Mouse (Mus musculus) heart, postnatal 10 days (tissue): ENCODE measurements around the gene Phospho1. TPM values are rescaled to one million over a fixed set of nuclear protein-coding genes. Genes with fewer than 3 reads are reported as not detected.

Source experiments
- DNase-seq, 2 experiments: peaks; one replicate each; pipeline ENCODE4 v3.0.0; 2021
- intact Hi-C: fragments of 180-260 bp; cut with DNase I; formaldehyde crosslinking; loops from one replicate; pipeline ENCODE4 v1.15.1; 2025
- total RNA-seq, 2 experiments: library from RNA; stranded (reverse); gene quantifications; 2 replicates each; pipeline ENCODE4 v1.2.3; 2021

Gene Phospho1
- total RNA-seq, result 100 to 1,000 TPM; 129 to 148 TPM

DNA sequence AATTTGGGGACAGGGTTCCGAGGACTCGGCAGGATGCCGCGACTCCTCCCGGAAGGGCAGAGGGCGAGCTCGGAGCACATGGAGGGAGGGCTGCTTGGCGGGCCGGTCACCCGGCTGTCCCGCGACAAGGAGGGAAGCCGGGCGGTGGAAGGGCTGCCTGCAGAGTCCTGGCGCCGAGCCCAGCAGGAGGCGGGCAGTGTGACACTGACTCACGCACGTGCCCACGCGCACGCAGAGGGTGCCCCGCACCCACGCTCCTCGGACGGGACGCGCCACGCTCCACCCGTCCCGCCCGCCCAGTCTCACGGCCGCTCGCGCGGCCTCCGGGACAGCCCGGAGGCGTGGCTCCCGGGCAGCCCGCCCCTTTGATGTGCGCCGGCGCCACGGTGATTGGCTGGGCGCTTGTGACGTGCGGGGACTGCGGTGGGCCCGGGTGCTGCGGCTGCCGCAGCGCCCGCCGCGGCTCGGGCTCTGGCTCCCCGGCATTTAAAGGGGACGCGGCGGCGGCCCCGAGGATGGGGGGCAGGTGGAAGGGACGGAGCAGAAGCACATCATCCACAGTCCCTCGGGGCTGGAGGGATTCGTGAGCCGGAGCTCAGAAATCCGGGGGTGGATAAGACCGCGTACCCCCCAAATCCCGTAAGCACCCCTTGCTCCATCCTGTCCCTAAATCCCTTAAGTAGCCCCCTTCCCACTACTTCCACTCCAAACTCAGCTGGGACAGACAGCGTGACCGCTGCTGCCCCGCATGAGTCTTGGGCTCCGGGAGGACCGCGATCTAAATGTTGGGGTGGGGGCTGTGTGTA, at the start of gene Phospho1:
TSS of gene Phospho1 (plus strand) at position 429 of the 806 bp plus-strand sequence.
- intact Hi-C loops, result loop anchor here (2.0 kb wide), 1 partner anchor 29 kb away; no protein-coding TSS in a partner anchor

DNA sequence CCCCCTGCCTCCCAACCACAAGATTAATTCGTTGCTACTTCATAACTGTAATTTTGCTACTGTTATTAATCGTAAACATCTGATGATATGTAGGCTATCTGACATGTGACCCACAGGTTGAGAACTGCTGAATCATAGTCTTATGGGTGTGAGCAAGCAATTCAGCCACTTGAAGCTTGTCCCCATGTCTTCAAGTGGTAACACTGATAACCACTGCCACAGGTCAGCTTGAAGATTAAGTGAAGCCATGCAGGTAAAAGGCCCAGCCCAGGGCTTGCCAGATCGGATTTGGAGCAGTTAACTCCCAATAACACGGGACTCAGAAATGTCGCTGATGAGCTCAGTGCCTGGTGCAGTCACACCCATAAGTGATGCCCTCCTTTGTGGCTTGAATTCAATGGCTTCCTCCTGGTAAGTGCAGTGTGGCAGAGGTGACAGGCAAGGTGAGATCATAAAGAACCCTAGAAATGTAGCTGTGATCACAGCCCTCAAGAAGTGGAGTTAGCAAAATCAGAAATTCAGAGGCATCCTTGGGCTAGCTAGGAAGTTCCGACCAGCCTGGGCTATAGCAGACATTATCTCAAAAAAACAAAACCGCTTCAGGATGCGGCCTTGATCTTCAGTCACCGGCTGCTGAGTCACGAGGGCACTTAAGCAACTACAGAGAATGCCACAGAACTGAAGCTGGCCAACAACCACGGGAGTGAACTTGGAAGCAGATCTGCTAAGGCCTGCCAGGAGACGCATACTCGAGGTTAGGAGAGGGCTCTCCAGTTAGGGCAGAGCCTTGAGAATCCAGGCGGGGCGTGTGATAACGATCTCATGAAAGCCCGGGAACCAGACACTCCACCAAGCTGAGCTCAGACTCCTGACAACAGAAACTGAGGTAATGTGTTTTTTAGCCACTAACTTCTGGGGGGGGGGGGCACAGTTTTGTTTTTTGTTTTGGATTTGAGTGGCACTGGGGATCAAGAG, 46.7 kb upstream of the Phospho1 start:
- peak; percentile 58 to 72 for DNase-seq
- intact Hi-C loops, result loop anchor here (2.0 kb wide), 1 partner anchor 17 kb away; no protein-coding TSS in a partner anchor

More for the DNA sequence above, at the start of gene Phospho1:
- DNase-seq, result peak; percentile 96

DNA sequence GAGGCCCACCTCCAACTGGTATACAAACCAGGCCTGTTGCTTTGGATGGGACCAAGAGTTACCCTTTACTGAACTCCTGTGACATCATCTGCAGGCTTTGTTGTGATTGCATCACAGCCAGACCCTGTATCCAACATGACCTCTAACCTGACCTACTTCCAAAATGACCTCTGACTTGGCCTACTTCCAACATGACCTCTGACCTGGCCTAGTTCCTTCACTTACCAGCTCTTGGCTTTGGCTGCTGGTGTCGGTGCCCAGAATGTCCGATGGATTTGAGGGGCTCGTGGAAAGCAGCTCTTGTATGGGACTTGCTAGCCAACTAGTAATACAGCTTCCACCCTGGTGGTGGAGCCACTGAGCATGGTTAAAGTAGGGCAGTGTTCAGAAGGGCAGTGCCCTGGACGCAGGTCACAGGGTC, 45.5 kb upstream of the Phospho1 start:
- DNase-seq, result peak; percentile 24 to 45
- intact Hi-C loops, result loop anchor here (2.0 kb wide), 1 partner anchor 16 kb away; no protein-coding TSS in a partner anchor

DNA sequence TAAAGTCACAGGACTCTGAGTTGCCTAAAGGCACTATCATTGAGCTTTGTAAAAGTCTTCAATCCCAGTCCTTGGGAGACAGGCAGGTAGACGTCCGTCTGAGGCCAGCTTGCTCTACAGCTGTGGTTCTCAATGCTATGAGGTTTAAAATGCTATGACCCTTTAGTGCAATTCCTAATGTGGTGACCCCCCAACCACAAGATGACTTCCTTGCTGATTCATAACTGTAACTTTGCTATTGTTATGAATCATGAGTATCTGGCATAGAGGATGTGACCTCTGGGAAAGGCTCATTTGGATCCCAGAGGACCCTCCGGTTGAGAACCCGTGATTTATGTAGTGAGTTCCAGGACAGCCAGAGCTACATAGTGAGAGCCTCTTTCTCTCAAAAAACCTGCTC, 44.9 kb upstream of the Phospho1 start:
- intact Hi-C loops, result loop anchor here (2.0 kb wide), 1 partner anchor 15 kb away; no protein-coding TSS in a partner anchor
- DNase-seq, result no peak

DNA sequence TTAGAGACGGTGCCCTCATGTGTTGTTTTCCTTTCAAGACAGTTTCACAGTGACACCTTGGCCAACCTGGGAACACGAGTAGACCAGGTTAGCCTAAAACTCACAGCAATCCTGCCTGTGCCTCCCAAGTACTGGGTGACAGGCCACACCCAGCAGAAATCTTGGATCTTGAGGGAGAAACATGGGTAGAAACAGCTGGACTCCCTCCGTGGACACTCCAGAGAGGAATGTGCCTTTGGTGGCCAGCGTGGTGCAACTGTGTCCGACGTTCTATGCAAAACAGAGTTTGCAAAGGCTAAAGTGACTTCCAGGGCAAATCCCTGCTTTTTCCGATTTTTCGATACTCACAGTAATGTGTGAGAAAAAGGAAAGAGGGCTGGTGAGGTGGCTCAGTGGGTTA, 43.8 kb upstream of the Phospho1 start:
- intact Hi-C loops, result no loop called here
- DNase-seq, result no peak

DNA sequence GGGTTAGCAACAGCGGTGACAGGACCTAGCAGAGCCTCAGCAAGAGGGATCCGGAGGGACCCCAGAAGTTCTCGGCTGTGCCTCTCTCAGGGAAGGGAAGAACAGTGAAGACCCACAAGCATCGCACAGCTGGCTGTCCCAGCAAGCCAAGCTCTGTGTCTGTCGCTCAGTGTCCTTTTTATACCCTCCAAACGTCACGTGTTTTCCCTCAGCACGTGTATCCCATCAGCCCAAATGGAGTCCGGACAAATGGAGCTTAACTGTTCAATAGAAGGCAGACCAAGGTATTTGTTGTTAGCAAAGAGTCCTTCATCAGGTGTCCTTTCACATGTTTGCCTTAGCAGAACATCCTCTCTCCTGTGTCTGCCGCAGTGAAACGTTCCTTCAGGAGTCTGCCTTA, 42.7 kb upstream of the Phospho1 start:
- DNase-seq, result no peak
- intact Hi-C loops, result no loop called here

DNA sequence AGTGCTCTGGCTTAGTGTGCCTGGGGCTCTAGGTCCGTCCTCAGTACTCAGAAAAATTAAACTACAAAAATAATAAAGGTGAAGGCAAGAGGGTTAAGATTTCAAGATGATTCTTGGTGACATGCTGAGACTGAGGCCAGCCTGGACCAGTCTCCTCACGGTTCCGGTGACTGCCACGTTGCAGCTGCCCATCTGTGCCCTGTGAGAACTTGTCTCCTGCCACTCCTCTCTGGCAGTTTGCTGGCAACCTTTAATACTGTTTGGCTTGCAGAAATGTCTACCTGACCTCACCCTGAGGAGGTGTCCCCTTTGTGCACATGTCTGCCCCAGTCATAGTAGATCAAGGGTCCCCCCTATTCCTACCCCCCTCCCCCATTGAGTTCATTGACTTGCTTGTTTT, 40.8 kb upstream of the Phospho1 start:
- DNase-seq, result no peak
- intact Hi-C loops, result no loop called here

DNA sequence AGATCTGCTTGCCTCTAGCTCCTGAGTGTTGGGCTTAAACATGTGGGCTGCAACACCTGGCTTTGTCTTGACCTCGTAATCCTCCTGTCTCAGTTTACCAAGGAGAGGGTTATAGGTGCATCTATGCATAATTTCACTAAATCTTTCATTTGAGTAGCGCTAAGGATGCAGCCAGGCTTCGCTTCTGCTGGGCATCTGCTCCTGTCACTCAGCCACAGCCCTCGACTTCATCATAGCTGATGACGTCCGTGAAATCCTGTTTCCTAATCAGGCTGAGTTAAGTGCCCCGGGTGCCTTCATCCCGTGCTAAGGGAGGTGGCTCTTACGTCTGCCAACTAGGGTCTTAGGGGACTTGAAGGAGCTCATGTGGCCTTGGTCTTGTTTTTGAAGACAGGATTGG, 40.3 kb upstream of the Phospho1 start:
- intact Hi-C loops, result no loop called here

DNA sequence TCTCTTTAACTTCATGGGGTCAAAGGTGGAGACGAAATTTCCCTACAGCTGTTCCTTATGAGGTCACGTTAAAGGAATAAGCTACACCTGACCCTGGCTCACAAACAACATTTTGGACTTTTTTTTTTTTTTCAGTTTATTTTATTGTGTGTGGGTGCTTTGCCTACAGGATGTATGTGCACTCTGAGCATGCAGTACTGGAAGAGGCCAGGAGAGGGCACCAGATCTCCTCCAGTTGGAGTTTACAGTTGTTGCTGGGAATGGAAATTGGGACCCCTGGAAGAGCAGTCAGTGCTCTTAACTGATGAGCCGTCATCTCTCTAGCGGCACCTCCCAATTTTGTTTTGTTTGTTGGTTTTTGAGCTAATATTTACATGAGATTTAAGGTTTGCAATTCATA, 38.6 kb upstream of the Phospho1 start:
- intact Hi-C loops, result no loop called here
- DNase-seq, result no peak

More for the DNA sequence above, 40.3 kb upstream of the Phospho1 start:
- no peak for DNase-seq

DNA sequence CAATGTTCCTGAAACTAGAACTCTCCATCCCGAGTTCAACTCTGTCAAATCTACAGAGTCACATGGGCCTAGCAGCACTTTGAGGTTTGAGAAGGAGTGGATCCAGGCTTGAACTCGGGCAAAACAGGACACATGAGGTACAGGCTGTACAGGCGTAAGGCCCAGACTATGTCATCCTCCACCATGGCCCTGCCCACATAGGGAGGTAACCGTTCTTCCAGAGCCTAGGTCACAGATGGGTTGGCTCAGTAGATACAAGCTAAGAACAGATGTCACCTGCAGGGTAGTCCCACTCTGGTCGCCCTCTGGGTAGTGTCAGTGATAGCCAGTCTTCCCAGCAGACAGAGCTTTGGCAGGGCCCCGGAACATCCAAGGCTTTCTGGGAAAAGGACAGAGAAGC, 37.8 kb upstream of the Phospho1 start:
- no peak for DNase-seq
- intact Hi-C loops, result no loop called here

DNA sequence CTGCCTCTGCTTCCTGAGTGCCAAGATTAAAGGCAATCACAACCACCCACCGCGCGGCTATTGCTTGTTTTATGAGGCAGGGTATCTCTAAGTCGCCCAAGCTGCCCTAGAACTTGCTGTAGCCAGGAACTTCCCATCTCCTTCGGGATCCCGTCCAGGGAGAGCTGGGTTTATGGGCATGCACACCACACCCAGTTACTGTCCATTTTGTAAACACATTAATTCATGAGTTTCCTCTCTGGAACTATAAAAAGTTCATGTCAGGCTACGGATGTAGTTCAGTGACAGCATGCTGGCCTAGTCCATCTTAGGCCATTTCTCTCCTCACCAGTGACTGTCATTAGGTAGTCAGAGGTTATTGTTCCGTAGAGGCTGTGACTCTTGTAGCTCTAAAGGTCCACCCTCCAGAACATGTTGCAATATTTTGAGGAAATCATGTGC, 34.8 kb upstream of the Phospho1 start:
- intact Hi-C loops, result no loop called here
- DNase-seq, result peak in 1 of 2 experiments; percentile 13

DNA sequence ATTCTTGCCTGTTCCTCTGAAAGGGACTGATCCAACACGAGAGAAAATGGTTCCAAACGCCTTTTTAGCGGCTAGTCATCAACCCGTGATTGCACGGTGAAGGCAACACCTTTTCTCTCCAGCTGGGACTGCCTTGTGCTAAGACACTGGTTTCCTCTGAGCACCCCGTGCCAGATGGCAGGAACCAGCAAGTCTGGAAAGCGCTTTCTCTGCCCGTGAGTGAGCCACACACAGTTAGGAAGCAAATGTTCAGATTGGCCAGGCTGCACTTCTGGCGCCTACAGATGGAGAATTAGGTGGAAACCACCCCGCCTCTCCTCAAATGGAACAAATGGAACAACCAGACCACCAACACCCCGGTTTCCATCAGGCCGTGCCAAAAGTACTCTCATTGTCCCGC, 32.5 kb upstream of the Phospho1 start:
- intact Hi-C loops, result no loop called here
- DNase-seq, result no peak

DNA sequence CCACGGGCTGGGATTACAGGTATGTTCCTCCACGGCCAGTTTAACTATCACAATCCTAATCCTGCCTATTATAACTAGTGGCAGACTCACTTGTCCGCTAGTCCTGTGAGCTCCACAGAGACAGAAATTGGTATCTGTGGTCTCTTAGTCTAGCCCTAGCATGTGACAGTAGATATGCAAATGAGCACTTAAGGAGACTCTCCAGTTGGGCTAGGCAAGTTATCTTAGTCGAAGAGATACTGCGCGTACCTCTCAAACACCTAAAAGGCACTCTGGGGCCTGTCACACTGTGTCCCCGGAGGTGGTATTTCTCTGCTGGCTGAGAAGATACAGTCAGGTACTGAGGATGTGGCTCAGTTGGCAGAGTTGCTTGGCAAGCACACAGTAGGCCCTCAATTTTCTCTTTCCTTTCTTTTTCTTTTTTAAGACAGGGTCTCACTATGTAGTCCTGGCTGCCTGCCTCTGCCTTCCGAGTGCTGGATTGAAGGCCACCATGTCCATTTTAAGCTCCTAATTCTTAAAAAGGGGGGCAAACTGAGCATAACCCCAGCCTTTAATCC, 31.3 kb upstream of the Phospho1 start:
- no peak for DNase-seq
- intact Hi-C loops, result no loop called here

DNA sequence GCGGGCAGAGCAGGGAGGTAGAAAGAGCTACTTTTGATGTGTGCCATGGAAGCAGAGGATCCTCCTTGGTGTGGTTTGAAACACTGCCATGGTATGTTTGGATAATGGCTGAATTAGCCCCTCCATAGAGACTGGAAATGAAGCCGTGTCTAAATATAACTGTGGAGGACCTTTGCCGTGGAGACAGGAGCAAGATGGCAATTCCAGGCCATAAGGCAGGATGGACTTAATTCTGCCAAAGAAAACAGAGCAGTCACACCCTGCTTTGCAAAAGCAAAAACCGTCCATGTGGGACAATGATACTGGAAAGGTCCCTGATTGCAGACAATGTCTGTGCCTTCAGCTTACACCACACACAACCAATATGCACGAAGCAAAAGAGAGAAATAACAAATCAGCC, 30.1 kb upstream of the Phospho1 start:
- peak in 1 of 2 experiments; percentile 27 for DNase-seq
- intact Hi-C loops, result loop anchor here (2.0 kb wide), 2 partner anchors 15 to 31 kb away; partner anchors contain the start of gene Phospho1

DNA sequence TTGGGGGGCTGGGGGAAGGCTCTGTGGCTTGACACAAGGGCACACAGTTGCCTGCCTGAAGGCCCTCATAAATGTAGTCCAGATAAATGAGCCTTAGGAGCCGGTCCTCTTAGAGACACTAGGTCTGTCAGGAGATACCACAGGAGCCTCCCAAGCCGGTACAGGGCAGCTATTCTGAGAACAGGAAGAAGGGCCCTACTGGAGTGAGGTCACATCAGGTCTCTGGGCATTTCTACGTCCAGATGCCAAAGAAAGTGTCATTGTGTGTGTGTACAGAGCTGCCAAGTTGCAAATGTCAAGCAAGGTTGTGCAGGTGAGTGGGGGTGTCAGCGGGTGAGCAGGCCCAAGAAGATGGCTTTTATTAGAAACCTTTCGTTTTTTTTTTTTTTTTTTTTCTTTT, 28.7 kb upstream of the Phospho1 start:
- intact Hi-C loops, result loop anchor here (2.0 kb wide), 2 partner anchors 17 to 29 kb away; partner anchors contain the start of gene Phospho1
- DNase-seq, result peak; percentile 65 to 66

DNA sequence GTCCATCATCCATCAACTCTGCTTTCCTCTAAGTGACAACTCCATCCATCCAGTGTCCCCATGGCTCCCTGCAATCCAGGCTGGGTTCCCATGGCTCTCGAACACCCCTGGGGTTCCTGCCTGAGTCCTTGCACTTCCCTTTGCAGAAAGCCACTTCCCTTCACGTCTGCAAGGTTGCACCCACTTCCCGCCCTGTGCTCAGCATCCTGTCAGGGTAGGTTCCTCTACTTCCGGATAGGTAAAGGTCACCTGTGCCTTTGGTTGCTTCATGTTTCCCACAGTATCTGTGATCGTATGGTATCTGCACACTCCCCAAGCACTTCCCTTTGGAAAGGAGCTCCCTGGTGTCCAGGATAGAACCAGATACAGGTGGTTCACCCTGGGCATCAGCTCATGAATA, 19.3 kb upstream of the Phospho1 start:
- intact Hi-C loops, result no loop called here
- no peak for DNase-seq

DNA sequence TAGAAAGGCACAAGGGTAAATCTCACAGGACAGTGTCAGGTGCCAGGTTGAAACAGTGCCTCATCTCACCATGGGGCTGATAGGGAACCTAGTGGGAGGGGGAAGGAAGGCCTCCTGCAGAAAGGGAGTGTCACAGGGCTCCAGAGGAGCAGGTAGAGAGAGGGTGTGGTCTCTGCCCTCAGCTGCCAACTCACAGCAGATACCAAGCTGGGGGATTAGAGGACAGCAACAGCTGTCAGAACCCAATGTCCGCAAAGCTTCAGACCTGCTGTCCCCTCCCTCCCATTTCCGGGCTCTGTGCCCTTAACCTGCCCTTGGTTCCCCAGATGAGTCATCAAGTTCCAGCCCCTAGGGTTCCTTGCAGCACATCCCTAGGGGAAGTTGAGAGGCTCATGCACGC, 18.8 kb upstream of the Phospho1 start:
- peak in 1 of 2 experiments; percentile 47 for DNase-seq
- intact Hi-C loops, result no loop called here

DNA sequence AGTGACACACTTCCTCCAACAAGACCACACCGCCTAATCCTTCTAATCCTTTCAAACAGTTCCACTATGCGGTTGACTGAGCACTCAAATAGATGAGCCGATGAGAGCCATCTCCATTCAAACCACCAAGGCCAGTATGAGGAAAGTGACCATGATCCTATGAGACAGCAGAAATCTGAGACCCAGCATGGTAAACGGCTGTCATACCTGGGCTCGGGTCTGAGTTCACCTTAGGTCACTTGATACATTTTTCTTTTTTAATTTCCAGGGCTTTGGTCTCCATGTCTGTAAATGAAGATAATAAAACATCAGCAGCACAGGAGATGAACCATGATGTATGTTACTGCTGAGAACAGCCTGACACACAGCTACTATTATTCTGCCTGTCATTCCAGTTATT, 16.4 kb upstream of the Phospho1 start:
- DNase-seq, result no peak
- intact Hi-C loops, result no loop called here

DNA sequence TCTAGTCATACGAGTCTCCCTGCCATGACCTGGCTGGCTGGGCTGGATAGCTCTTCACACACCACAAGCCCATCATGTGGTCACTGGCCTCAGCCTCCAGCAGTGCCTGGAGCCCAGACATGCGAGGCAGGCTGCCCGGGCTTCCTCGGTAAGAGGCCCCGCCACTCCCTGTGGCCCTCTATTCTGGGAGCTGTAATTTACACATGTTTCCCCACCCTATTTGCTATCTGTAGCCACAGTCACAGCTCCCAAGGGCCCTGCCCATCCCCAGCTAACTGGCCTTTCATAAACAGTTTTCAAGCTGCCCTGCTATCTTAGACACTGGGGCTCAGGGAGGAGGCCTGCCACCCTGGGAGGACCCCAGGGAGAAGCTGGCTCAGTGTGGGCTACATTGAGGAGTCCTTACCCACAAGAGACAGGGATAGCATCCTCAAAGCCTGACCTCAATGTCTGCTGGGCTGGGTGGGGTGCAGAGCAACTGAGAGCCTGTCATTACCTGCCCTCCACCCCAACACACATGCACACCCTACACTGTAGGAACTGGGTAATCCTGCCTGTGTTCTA, 15.8 kb upstream of the Phospho1 start:
- DNase-seq, result peak in 1 of 2 experiments; percentile 53
- intact Hi-C loops, result no loop called here

DNA sequence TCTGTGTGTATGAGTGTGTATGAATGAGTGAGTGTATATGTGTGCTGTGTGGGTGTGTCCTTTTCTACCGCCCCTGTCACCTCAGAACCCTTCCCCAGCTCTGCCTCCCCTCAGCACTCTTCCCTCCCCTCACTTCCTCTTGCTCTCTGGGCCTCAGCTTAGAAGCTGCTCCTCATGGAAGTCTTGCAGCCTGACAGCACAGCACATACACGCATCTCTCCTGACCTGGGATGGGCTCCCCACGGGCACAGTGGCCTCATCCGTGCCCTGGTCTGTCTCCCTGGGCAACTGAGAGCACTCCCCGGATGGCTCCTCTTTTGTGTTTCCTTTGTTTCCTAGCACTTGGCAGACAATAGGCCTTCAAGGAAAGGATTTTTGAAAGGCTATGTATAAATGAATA, 14.7 kb upstream of the Phospho1 start:
- intact Hi-C loops, result no loop called here
- DNase-seq, result no peak
